Mouse (Mus musculus): ENCODE measurements around the gene Nmt1. TPM values are rescaled to one million over a fixed set of nuclear protein-coding genes. Genes with fewer than 3 reads are reported as not detected.
A peak's percentile ranks its signal among the peaks of the same experiment; 100 is the strongest.

Gene Nmt1
- total and polyA plus RNA-seq, 3 experiments, result 84.5 to 205 (median 115) TPM

GRCm38 (mm10) chr11:103116959-103117590 lies 89.1 kb downstream of the Nmt1 start:
- H3K4me3 ChIP-seq (replicated peaks in 1 of 3; ENCODE audit: low read depth in 2 of 3, low read length in 2 of 3, poor library complexity in 1 of 3), result peak overlapping the region; percentile 68 to 69 (median 69)
- H3K4me1 ChIP-seq (ENCODE audit: control insufficient read depth in 1 of 2, insufficient read depth in 2 of 2), result peaks cover 6 to 26% of the 10 kb centered on the region in 2 experiments; a peak in 3 of 4 replicates
- peak overlapping the region; percentile 72; the same call in 1 of the 2 replicates for H3K27ac ChIP-seq (ENCODE audit: insufficient read depth, low read depth)
- TF ChIP-seq TCF12 (IDR thresholded peaks at IDR 0.05; ENCODE audit: low read depth, low read length) (peak; percentile 15; the same call in 1 of the 2 replicates), CHD1 (IDR thresholded peaks at IDR 0.05; ENCODE audit: low read depth, low read length) (no peak), MAFK (IDR thresholded peaks at IDR 0.05; ENCODE audit: insufficient replicate concordance, low read length) (no peak), TBP (conservative IDR thresholded peaks at IDR 0.05; ENCODE audit: low read depth, low read length) (0 out of 2 replicates have a peak, but pooled peaks have one; percentile 35), POLR2AphosphoS2 (IDR thresholded peaks at IDR 0.05; ENCODE audit: low read depth, low read length) (peak; percentile 3; the same call in 1 of the 2 replicates), MEF2A (IDR thresholded peaks at IDR 0.05; ENCODE audit: borderline replicate concordance, low read depth, low read length) (0 out of 2 replicates have a peak, but pooled peaks have one; percentile 16), MAZ (IDR thresholded peaks at IDR 0.05; ENCODE audit: low read depth, low read length) (peak; percentile 61), MYC (IDR thresholded peaks at IDR 0.05; ENCODE audit: low read depth, low read length) (no peak), UBTF (IDR thresholded peaks at IDR 0.05; ENCODE audit: low read depth, low read length) (0 out of 2 replicates have a peak, but pooled peaks have one; percentile 92), CTCF (conservative IDR thresholded peaks at IDR 0.05 in 1 of 2, IDR thresholded peaks at IDR 0.05 in 1 of 2; ENCODE audit: low read depth in 2 of 2, low read length in 2 of 2) (peak in 1 of 2 experiments; percentile 87; a peak in 2 of 4 replicates), SIN3A (IDR thresholded peaks at IDR 0.05; ENCODE audit: low read length) (peak; percentile 60), SMC3 (IDR thresholded peaks at IDR 0.05; ENCODE audit: low read depth, low read length) (peak; percentile 68), NELFE (IDR thresholded peaks at IDR 0.05; ENCODE audit: low read depth, low read length) (no peak), RAD21 (IDR thresholded peaks at IDR 0.05; ENCODE audit: low read depth, low read length) (peak; percentile 55), BHLHE40 (IDR thresholded peaks at IDR 0.05; ENCODE audit: low read depth, low read length) (no peak), EP300 (IDR thresholded peaks at IDR 0.05; ENCODE audit: low read length) (no peak), MXI1 (IDR thresholded peaks at IDR 0.05; ENCODE audit: low read depth, low read length) (peak; percentile 58)
- peaks cover 0 to 22% of the 10 kb centered on the region in 2 experiments for H3K36me3 ChIP-seq (replicated peaks in 1 of 2; ENCODE audit: control insufficient read depth in 1 of 2, insufficient read depth in 1 of 2, low read length in 1 of 2)
- H3K9ac ChIP-seq (ENCODE audit: insufficient read depth, low read depth), result peak overlapping the region; percentile 59
- peak; percentile 65 for DNase-seq (ENCODE audit: extremely low read depth)
- in situ Hi-C loops (cut with MboI; ENCODE audit: low pct_ligation_motif_present, low pct_unique_long_range_greater_than_20kb, low sequenced_read_pairs), result no loop called here
- H3K79me2 ChIP-seq (replicated peaks; ENCODE audit: control insufficient read depth, extremely low read depth, insufficient read depth, poor library complexity, severe bottlenecking), result peaks cover 22% of the 10 kb centered on the region
- H3K4me2 ChIP-seq (ENCODE audit: insufficient read depth, low read depth, poor library complexity, severe bottlenecking), result peak overlapping the region; percentile 68
- no peaks in the 10 kb centered on the region for H3K9me3 ChIP-seq (replicated peaks; ENCODE audit: low read length)
- no peaks in the 10 kb centered on the region for H3K27me3 ChIP-seq (replicated peaks)
- dilution Hi-C loops (cut with MboI; ENCODE audit: extremely low pct_ligation_motif_present, extremely low pct_unique_long_range_greater_than_20kb, low sequenced_read_pairs), result no loop called here

DNA sequence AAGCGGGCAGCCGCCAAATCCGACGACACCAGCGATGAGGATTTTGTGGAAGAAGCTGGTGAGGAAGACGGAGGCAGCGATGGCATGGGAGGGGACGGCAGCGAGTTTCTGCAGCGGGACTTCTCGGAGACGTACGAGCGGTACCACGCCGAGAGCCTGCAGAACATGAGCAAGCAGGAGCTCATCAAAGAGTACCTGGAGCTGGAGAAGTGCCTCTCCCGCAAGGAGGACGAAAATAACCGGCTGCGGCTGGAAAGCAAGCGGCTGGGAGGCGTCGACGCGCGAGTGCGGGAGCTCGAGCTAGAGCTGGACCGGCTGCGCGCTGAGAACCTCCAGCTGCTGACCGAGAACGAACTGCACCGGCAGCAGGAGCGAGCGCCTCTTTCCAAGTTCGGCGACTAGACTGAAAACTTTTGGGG lies 89.6 kb downstream of the Nmt1 start:
- in situ Hi-C loops (cut with MboI; ENCODE audit: low pct_ligation_motif_present, low pct_unique_long_range_greater_than_20kb, low sequenced_read_pairs) (no loop called here), dilution Hi-C loops (cut with MboI; ENCODE audit: extremely low pct_ligation_motif_present, extremely low pct_unique_long_range_greater_than_20kb, low sequenced_read_pairs) (no loop called here)
- peak overlapping the region; percentile 68 to 69 (median 69) for H3K4me3 ChIP-seq (replicated peaks in 1 of 3; ENCODE audit: low read depth in 2 of 3, low read length in 2 of 3, poor library complexity in 1 of 3)
- DNase-seq (ENCODE audit: extremely low read depth), result no peak
- TF ChIP-seq MEF2A (IDR thresholded peaks at IDR 0.05; ENCODE audit: borderline replicate concordance, low read depth, low read length) (no peak; the same call in 1 of the 2 replicates), USF2 (conservative IDR thresholded peaks at IDR 0.05; ENCODE audit: low read depth, low read length) (no peak), CHD2 (IDR thresholded peaks at IDR 0.05; ENCODE audit: low read length) (peak; percentile 47; the same call in 1 of the 2 replicates), PAX5 (IDR thresholded peaks at IDR 0.05; ENCODE audit: low read length) (no peak), UBTF (IDR thresholded peaks at IDR 0.05; ENCODE audit: low read depth, low read length) (peak; percentile 57; the same call in 1 of the 2 replicates), RAD21 (IDR thresholded peaks at IDR 0.05; ENCODE audit: low read depth, low read length) (no peak), SIN3A (IDR thresholded peaks at IDR 0.05; ENCODE audit: low read length) (peak; percentile 66), IRF4 (IDR thresholded peaks at IDR 0.05; ENCODE audit: low read depth, low read length) (peak; percentile 33; the same call in 1 of the 2 replicates), MXI1 (IDR thresholded peaks at IDR 0.05; ENCODE audit: low read depth, low read length) (peak; percentile 71), ZMIZ1 (IDR thresholded peaks at IDR 0.05; ENCODE audit: low read depth, low read length) (peak; percentile 73; the same call in 1 of the 2 replicates), NRF1 (IDR thresholded peaks at IDR 0.05; ENCODE audit: low read depth, low read length) (peak; percentile 36; the same call in 1 of the 2 replicates), MYC (IDR thresholded peaks at IDR 0.05; ENCODE audit: low read depth, low read length) (no peak), ETS1 (conservative IDR thresholded peaks at IDR 0.05; ENCODE audit: low read depth, low read length) (0 out of 2 replicates have a peak, but pooled peaks have one; percentile 11), POLR2A (IDR thresholded peaks at IDR 0.05; ENCODE audit: low read depth, low read length) (no peak)
- H3K4me1 ChIP-seq (ENCODE audit: control insufficient read depth in 1 of 2, insufficient read depth in 2 of 2), result peaks cover 6 to 26% of the 10 kb centered on the region in 2 experiments; a peak in 3 of 4 replicates
- H3K36me3 ChIP-seq (replicated peaks in 1 of 2; ENCODE audit: control insufficient read depth in 1 of 2, insufficient read depth in 1 of 2, low read length in 1 of 2), result peaks cover 0 to 17% of the 10 kb centered on the region in 2 experiments
- no peaks in the 10 kb centered on the region for H3K27me3 ChIP-seq (replicated peaks)
- H3K9me3 ChIP-seq (replicated peaks; ENCODE audit: low read length), result no peaks in the 10 kb centered on the region
- peak overlapping the region; percentile 68 for H3K4me2 ChIP-seq (ENCODE audit: insufficient read depth, low read depth, poor library complexity, severe bottlenecking)
- H3K27ac ChIP-seq (ENCODE audit: insufficient read depth, low read depth), result 0 out of 2 replicates have a peak overlapping the region, but pooled peaks have one; percentile 1
- peak overlapping the region; percentile 59 for H3K9ac ChIP-seq (ENCODE audit: insufficient read depth, low read depth)
- peaks cover 22% of the 10 kb centered on the region for H3K79me2 ChIP-seq (replicated peaks; ENCODE audit: control insufficient read depth, extremely low read depth, insufficient read depth, poor library complexity, severe bottlenecking)
